Mouse (Mus musculus) C2C12 (cell line): ENCODE results near the gene Gm17545.

Source experiments
- CEBPB ChIP-seq: IDR thresholded peaks from one replicate; pipeline ENCODE4 v1.6.1; 2011; ENCODE audit warnings: low read depth, mild to moderate bottlenecking, control low read depth, moderate library complexity
- CTCF ChIP-seq: IDR thresholded peaks from one replicate; pipeline ENCODE4 v1.5.1; 2011; ENCODE audit not compliant: control insufficient read depth, insufficient read depth, insufficient read length
- MAX ChIP-seq: IDR thresholded peaks from one replicate; pipeline ENCODE4 v1.6.1; 2011; ENCODE audit warnings: mild to moderate bottlenecking, control low read depth
- MYOD1 ChIP-seq: IDR thresholded peaks from one replicate; pipeline ENCODE4 v1.6.1; 2011; ENCODE audit warnings: low read depth; ENCODE audit not compliant: control insufficient read depth, insufficient read length
- MYOG ChIP-seq: IDR thresholded peaks from one replicate; pipeline ENCODE4 v1.6.1; 2011; ENCODE audit not compliant: control insufficient read depth, insufficient read length; ENCODE audit errors: extremely low read depth
- USF1 ChIP-seq: IDR thresholded peaks from one replicate; pipeline ENCODE4 v1.6.1; 2011; ENCODE audit warnings: low read depth, mild to moderate bottlenecking, control low read depth, moderate library complexity

GRCm38 (mm10) chr9:22409501-22409900, 44.6 kb upstream of the Gm17545 start:
- no peak for TF ChIP-seq CTCF
- no peak for TF ChIP-seq CEBPB
- TF ChIP-seq MYOD1: no peak
- TF ChIP-seq USF1: no peak
- TF ChIP-seq MAX: no peak
- no peak for TF ChIP-seq MYOG
